Mouse (Mus musculus) right cerebral cortex, adult 2 months (tissue): ENCODE data around the gene Gnb2.
A peak's percentile ranks its signal among the peaks of the same experiment; 100 is the strongest.

ENCODE experiments used
- DNase-seq, 2 experiments: peaks; one replicate each; pipeline ENCODE4 v3.0.0; 2021 to 2022; ENCODE audit warnings: low spot score in 2 of 2

Gene Gnb2

DNA sequence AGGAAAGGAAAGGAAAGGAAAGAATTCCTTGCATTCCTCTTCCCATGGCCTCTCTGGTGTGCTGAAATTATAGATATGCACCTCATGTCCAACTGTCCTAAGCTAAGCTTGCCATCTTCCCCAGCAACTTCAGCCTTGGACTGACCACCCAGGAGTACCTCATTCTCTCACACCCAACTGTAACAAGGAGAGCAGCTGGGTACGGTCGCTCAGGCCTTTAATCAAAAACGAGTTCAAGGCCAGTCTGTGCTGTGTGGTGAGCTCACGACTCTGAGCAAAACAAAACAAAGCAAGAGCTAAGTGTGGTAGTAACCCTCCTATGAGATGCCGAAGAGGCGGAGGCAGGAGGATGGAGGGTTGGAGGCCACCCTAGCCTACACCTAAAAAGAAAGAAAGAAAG lies 7.7 kb upstream of the Gnb2 start:
- DNase-seq, result no peak

DNA sequence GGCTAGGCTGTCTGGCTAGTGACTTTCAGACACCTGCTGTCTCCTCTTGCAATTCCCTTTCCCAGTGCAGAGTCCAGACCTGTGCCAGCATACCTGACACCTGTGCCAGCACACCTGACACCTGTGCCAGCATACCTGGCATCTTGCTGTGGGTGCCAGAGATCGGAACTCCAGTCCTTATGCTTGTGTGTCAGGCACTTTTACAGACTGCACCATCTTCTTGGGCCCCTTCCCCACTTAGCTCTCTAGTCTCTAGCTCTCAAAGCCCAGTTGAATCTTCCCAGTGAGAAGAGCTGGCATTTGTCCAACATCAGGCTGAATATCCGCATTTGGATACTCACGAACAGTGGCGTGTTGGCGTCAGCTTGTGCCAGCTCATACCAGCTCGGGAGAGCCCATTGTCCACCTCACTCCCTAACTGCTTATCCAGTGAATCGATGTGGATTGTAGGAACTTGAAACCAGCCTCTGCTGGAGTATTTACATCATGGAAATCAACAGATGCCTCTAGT lies 6.0 kb upstream of the Gnb2 start:
- peak; percentile 59 for DNase-seq

DNA sequence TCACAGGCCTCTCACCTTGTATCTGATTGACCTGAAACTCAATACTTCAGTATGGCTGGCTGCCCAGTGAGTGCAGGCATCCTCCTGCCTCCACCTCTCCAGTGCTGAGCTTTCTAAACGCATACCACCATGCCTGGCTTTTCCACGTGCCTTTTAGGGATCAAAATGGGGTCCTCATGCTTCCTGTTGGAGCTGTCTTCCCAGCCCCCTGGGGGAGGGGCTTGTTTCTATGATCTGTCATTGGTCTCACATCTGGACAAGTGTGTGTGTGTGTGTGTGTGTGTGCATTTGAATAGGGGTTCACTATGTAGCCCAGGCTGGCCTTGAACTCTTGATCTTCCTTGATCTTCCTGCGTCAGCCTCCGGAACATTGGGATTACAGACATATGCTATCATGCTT lies 4.2 kb upstream of the Gnb2 start:
- DNase-seq, result no peak

DNA sequence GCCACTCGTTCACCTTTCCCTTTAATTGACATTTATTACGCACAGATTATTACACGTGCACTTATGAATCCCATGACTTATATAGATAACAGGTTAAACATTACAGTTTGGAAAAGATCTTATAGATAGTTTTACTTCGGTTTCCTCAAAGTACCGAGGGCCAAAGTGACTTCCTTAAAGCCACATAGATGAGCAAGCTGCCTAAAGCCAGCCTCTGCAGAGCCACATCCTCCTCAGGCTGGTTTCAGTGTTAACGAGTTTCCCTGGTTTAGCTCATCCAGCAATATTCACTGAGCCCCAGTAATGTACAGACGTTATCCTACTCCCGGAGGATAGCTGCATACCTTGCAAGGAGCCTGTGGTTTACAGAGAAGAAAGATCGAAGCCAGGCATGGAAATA lies 2.0 kb upstream of the Gnb2 start:
- DNase-seq, result no peak

DNA sequence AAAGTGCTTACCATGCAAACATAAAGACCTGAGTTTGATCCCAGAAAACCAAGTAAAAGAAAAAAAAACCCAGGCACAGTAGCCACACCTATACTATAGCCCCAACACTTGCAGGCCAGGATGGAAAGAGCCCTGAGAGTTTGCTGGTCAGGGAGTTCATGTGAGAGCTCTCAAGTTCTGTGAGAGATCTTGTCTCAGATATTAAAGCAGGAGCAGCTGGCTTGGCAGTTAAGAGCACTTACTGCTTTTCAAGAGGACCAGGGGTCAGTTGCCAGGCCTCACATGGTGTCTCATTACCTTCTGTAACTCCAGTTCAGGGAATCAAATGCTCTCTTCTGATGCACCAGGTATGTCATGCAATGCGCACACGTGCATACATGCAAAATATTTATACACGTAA lies 1.5 kb upstream of the Gnb2 start:
- no peak for DNase-seq

DNA sequence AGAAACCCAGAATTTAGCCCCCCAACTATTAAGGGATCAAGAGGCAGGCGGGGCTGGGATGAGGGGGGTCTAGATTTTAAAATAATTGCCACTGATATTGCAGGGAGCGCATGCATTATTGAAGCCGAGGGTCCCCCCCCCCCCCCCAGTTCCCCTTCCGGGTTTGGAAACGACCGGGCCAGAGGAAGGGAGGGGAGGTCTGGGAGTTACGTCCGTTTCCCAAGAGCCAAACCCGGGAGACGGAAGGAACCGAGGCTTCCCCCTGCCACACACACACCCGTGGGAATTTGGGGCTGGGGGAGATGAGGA lies 548 bp downstream of the Gnb2 start:
- no peak for DNase-seq

DNA sequence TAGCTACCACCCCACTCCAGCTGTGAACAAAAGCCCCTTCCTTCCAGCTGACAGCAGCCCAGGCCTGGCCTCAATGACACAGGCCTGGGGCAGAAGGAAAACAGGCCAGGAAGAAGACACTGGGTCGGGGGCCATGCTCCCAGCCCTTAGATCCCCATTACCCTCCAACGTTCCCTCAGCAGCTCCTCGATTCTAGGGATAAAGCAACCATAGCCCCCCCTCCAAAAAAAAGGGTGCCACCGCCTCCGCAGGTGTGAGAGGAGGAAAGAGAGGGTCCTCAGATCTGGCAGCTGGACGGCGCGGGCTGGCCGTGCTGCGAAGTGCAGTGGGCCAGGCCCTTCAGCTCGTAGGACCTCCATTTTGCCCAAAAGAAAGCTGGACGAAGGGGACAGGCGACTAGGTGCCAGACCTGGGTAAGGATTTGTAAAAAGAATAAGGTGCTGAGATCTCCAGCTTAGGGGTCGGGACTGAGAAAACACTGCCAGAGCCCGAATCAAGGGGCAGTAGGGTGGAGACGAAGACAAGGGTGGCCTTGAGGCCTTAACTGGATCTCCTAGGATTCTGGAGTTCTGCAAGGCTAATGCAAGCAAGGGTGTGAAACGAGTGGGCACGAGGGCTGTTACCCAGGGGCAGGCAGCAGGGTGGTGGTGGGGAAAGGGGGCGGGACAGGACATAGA lies 1.0 kb downstream of the Gnb2 start:
- peak in 1 of 2 experiments; percentile 44 for DNase-seq

DNA sequence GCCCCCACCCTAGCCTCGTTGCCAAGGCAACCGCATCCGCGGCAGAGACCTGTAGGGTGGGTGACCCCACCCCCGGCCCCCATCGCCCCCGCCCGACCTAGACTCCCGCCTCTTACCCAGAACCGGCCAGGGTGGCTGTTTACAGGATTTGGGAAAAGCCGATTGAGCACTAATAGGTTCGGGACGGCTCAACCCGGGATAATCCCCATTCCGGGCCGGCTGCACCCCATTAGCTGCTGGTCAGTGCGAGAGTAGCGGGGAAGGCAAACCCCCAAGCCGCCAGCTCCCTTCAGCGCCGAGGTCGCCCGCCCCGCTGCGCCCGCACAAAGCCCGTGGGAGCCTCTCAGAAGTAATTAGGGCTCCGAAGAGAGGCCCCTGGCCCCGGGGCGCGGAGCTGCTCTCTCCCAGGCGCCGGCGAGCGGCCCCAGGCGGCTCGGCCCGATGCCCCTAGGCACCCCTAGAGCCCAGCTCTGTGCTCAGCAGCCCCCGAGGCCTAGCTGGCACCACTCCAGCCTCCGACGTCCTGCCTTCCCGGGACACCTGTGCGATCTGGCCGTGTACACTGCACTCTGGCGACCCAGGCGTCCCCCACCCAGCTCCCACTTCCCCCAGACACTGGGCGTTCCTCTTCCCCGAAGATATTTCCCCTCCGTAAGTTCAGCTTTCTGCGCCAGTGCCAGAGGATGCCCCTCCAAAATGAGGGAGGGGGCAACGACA lies 1.7 kb downstream of the Gnb2 start:
- DNase-seq, result no peak

DNA sequence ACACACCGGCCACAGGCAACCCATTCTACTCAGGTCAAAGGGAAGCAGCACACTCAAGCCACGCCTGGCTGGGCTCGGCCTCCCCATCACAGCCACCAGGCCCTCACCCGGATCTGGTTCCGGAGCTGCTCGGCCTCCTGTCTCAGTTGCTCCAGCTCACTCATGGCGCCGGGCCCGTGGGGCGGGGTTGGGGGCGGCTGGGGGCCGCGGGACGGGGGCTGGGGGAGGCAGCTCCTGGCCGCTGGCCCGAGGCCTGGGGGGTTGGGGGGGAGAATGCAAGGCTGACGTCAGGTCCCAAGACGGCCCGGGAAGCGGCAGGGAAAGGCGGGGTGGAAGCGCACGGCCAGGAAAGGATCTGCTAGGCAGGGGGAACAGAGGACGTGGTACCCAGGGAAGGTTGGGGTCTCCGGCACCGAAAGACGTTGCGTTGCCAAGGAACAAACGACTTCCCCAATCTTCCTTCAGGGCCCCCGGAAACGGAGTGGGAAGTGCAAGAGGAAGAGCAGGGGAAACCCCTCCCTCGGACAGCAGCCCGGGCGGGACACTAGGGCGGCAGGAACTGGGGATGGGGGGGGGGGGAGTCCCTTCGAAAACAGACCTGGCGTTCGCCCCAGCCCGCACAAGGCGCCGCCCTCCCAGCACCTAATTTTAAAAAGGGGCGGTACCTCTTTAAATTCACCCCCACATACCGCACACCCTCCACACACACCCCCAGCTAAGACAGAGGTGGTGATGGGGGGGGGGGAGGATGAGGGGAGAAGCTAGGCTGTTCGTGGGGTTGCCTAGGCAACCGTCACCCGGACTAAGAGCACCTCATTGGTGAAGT lies 2.5 kb downstream of the Gnb2 start:
- peak; percentile 82 to 88 for DNase-seq

DNA sequence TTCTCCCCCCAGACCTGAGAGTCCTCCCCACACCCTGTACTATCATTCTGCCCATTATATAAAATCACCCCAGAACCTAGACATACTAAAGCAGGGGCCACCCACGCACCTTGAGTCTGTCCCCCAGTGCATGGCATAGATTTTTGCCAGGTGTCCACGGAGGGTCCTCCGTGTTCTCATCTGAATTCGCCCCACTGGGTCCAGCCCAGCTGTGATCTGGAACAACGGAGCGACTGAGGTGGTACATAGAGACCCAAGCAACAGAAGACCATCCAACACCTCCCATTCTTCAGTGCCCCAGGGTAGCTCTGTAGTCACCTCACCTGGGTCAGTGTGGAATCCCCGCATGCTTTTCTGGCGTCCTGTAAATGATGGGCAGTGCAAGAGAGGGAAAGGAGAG lies 3.2 kb downstream of the Gnb2 start:
- peak in 1 of 2 experiments; percentile 32 for DNase-seq

DNA sequence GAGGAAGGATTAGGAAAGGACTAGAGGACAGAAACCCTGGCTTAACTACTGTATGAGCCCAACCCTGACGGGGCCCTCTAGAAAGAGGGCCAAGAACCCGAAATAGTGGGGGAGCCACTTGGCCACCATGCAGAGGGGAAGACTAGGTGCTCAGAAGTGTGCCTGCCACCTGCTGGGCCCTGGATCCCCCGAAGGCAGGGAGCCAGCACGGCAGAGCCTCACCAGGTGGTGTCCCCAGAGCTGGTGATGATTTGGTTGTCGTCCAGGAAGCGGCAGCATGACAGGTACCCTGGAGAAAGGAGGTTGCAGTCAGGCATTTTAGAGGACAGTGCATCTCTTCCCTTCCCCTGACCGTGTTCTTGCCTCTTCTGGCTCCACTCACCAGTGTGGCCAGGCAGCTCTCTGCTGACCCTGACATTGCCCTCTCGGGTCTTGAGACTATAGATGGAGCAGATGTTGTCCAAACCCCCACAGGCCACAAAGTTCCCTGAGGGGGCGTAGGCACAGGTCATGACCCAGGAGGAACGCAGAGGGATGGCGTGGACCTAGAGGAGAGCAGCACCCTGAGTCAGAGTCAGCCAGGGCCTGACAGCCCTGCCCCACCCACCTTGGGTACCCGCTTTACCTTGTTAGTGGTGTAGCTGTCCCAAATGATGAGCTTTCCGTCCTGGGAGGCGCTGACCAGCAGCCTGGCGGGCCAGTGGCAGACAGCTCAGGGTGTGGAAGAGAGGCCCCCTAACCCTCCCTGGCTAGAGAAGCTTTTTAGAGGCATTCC lies 3.9 kb downstream of the Gnb2 start:
- DNase-seq, result peak in 1 of 2 experiments; percentile 10

DNA sequence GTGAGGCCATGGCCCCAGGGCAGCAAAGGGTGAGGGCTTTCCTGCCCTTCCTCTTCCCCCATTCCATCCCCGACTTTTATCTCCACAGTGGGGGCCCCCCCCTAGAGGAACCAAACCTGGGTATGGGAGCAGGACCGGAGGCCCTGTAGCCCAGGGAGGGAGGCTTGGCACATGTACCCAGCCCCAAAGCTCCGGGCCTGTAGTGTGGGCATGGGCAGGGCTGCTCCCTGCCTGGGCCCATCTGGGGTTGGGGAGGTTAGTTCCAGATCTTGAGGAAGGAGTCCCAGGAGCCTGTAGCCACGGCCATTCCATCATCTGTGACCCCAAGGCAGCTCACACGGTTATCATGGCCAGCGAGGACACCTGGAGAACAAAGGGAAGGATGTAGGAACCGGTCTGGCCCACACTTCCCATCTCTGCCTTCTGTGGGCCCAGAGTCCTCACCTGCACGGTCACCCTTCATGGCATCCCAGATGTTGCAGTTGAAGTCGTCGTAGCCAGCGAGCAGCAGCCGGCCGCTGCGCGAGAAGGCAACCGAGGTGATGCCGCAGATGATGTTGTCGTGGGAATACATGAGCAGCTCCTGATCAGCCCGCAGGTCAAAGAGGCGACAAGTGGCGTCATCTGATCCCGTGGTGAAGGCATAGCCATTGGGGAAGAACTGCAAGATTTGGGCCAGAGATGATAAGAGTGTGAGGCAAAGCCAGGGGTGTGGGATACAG lies 4.9 kb downstream of the Gnb2 start:
- DNase-seq, result peak in 1 of 2 experiments; percentile 10

DNA sequence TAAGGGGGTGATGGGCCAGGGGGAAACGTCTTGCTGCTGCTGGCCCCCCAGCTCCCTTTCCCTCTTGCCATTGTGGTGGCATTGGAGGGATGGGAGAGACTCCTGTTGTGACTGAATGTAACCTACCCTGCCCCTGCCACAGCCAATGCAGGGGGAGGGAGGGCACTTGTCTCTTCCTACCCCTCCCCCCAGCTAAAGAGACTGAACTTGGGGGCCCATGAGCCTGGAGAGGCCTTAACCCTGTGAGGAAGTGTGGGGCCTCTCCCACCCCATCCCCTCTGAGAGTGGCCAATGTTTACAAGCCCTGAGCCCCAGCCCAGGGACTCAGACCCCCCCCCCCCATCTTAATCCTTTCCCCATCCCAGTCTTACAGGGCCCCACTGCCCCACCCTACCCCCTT lies 5.9 kb downstream of the Gnb2 start:
- no peak for DNase-seq

DNA sequence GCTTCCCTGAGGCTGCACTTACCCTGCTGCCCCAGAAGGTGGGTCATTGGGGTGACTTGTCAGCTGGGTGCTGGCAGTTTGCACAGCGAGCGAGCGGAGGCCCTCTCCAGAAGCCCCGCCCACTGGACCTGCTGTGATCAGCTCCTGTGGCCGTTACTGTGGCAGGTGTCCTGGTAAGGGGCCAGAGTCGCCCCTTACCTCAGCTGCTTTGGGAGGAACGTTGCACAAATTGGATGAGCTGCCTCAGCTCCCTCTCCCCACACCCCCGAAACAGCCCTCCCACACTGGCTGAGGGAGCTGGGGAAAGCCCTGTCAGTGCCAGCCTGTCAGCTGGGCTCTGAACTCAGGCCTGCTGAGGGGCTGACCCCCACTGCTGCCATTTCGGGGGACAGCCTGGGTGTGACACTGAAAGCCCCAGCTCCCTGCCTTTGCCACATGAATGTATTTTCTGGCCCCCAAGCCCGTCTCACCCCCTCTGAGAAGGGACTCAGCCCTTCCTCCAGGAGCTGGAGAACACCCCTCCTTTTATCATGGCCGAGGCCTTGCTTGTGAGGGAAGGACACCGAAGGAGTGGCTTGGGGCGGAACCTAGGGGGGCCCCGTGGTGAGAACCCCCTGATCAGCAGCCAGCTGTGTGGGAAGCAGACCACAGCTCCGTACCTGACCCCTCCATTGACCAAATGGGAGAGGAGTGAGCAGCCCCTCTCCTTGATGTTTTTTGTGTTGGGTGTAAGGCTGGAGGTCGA lies 6.9 kb downstream of the Gnb2 start:
- DNase-seq, result peak in 1 of 2 experiments; percentile 51

DNA sequence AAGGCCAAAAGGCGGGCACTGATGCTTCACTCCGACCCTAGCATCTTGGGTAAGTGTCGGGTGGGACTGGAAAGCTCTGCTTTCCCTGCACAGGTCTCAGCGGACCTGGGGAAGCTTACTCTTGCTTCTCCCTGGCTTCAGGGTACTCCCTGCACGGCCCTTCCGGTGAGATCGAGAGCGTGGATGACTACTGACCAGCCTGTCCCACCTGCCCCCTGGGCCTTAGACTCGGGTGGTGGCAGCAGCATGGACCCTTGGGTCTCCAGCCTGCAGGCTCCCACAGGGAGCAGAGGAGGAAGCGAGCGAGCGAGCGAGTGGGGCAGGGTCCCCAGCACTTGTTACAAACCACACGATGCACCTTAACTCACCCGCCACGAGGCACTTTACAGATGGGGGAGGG lies 7.8 kb downstream of the Gnb2 start:
- DNase-seq, result no peak

DNA sequence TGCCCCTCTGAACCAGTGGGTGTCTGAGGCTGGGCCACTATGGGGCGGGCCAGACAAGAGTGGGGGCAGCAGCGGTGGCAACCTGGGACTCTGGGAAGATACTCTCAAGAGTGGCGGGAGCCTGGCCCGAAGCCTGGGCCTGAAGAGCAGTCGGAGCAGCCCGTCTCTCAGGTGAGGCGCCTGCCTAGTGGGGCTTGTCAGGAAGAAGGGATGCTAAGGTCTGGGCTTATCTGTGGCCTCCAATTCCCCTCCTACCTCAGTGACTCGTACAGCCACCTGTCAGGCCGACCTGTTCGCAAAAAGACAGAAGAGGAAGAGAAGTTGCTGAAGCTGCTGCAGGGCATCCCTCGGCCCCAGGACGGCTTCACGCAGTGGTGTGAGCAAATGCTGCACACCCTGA lies 8.6 kb downstream of the Gnb2 start:
- DNase-seq, result no peak

DNA sequence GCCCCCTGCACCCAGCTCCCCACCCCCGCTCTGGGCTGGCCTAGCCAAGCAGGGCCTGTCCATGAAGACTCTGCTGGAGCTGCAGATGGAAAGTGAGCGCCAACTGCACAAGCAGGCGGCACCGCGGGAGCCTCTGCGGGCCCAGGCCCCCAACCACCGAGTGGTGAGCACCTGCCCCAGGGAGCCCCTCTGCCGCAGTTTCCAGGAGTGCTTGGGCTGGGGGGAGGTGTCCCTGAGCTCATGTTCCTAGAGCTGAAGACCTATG lies 9.1 kb downstream of the Gnb2 start:
- DNase-seq, result no peak

DNA sequence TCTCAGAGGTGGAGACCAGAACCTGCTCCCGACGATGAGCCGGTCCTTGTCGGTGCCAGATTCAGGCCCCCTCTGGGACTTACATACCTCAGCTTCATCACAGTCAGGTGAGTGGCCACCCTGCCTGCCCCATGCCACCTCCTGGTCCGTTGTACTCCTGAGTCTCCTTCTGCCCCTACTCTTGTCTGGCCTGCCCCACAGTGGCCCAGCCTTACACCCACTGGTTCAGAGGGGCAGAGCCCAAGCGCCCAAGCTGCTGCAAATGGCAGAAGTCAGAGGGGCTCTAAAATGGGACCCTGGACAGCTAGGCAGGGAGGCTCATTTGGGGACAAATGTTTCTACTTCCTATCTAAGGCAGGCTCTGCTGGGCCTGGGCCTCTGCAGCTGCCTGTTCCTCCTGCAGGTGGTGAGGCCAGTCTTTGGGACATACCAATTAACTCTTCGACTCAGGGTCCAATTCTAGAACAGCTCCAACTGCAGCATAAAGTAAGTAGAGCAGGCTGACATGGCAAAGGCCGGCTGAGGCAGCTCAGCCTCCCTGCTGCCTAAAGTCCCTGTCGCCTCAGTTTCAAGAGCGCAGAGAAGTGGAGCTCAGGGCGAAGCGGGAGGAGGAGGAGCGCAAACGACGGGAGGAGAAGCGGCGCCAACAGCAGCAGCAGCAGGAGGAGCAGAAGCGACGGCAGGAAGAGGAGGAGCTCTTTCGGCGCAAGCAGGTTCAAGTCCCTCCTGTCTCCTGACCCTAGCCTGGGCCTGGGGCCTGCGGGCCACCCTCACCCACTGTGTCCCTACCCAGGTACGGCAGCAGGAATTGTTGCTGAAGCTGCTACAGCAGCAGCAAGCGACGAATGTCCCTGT lies 9.7 kb downstream of the Gnb2 start:
- DNase-seq, result no peak

DNA sequence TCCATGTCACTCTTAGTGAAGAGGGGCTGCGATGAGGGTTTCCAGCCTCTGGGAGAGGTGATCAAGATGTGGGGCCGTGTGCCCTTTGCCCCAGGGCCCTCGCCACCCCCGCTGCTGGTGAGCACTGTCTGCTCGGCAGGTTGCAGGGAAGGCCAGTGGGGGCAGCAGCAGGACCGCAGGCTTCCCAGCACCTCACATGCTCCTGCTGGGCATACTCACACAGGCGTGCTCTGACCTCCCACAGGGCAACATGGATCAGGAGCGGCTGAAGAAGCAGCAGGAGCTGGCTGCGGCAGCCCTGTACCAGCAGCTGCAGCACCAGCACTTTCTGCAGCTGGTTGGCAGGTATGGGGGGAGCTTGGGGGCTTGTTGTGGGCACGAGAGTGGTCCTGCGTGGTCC lies 10.6 kb downstream of the Gnb2 start:
- no peak for DNase-seq

DNA sequence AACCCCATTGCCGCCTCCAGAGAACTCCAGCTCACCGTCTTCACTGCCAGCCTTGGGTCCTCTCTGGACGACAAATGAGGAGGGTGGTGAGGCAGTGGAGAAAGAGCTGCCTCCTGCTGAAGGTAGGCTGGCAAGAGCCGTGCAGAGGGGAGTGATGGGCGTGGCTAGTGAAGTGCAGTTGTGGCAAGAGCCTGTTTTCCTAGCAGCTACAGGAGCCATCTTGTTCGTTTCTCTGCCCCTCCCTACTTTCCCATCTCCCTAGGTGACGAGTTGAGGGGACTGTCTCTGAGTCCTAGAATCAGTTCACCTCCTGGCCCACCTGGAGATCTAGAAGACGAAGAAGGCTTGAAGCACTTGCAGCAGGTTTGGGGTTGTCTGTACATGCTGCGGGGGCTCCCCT lies 11.4 kb downstream of the Gnb2 start:
- DNase-seq, result no peak
